ENCODE assay signal across 7 mouse cellular contexts in the genomic region with DNA sequence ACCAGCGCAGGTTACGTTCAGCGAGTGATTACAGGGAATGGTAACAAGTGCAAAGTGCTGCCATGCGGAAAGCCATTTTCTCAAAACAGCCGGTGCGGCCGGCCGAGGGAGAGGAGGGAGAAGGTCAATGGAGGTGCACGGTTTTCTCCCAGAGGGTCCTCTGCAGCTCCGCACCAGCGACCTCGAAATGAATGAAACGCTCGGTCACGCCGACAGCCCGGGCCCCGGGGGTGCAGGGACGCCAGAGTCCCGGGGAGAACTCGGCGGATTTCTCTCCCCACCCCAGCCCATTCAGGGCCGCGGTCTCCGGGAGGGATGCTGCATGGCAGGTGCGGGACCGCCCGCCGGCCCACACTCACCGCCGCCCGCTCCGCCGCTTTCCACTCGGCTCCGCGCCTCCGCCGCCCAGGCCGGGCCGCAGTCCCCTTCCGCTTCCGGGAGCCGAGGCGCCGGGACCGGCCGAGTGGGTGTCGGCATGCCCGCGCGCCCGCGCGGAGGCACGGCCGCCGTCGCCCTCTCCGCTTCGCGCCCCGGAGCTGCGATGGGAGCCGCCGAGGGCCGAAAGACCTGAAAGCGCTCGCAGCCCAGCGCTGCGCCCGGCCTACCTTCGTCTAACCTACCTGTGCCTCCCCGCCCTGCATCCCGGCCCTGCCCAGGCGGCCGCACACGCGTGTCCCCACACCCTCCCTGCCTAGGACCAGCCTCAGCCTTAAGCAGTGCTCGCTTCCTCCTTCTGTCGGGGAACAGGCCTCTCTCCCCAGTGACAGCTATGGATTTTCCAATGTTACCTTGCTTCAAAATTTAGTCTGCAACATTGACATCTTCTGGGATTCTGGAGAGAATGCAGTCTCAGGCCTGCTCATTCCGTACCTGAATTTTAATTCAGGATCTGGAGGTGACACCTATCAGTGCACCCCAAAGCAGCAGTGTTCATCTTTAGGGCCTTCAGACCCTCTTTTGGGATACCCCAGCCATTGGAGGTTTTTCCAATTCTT. TPM values are rescaled to one million over a fixed set of nuclear protein-coding genes. Genes with fewer than 3 reads are reported as not detected.
DNase-seq lines count a peak whose midpoint lies in the region; ATAC-seq and TF ChIP-seq lines count a peak whose summit lies in the region.

A gene (minus strand): TSS at position 828 of the 995 bp plus-strand sequence.

- H3K27ac ChIP-seq in embryonic facial prominence, embryonic 10.5 days (replicated peaks) = peak within 1 kb of the TSS; percentile 89
- H3K27ac ChIP-seq in heart, adult 2 months = peak within 1 kb of the TSS; percentile 64
- H3K27ac ChIP-seq in limb, embryonic 14.5 days (replicated peaks; ENCODE audit: low read depth, low read length) = peak within 1 kb of the TSS; percentile 83
- peak within 1 kb of the TSS; percentile 95 for H3K27ac ChIP-seq in midbrain, embryonic 16.5 days (ENCODE audit: low read length)
- peak within 1 kb of the TSS; percentile 66; the same call in 1 of the 2 replicates for H3K27ac ChIP-seq in spleen, adult 2 months (ENCODE audit: insufficient read depth, low read length)

- no peak for TF ChIP-seq EP300 in heart, adult 2 months (IDR thresholded peaks at IDR 0.05; ENCODE audit: insufficient read depth, low read depth, low read length)

- under 1% methylated on average over 82 of the region's 82 CpGs for WGBS in embryonic facial prominence, embryonic 10.5 days
- 1% methylated on average over 82 of the region's 82 CpGs for whole genome bisulfite sequencing in heart, adult 2 months
- WGBS in limb, embryonic 14.5 days = 1% methylated on average over 43 of the region's 82 CpGs
- under 1% methylated on average over 80 of the region's 82 CpGs for WGBS in midbrain, embryonic 16.5 days
- 2% methylated on average over 82 of the region's 82 CpGs for WGBS in spleen, adult 2 months

- peak within 1 kb of the TSS; percentile 78 for H3K4me2 ChIP-seq in limb, embryonic 14.5 days (replicated peaks; ENCODE audit: low read depth, low read length, severe bottlenecking)
- H3K4me2 ChIP-seq in midbrain, embryonic 16.5 days (ENCODE audit: low read length) = peak within 1 kb of the TSS; percentile 82

- no peak for TF ChIP-seq POLR2A in heart, adult 2 months (IDR thresholded peaks at IDR 0.05; ENCODE audit: insufficient read depth, low read depth, low read length)
- TF ChIP-seq POLR2A in limb, embryonic 14.5 days (IDR thresholded peaks at IDR 0.05; ENCODE audit: borderline replicate concordance, extremely low read depth, insufficient read depth, insufficient read length) = no peak
- TF ChIP-seq POLR2A in spleen, adult 2 months (IDR thresholded peaks at IDR 0.05; ENCODE audit: low read depth, low read length) = peak; percentile 5; the same call in 1 of the 2 replicates

- H3K79me2 ChIP-seq in heart, adult 2 months (replicated peaks; ENCODE audit: control insufficient read depth, insufficient read depth, low read length) = no peaks in the 10 kb centered on the region

- peak within 1 kb of the TSS; percentile 90 for H3K9ac ChIP-seq in heart, adult 2 months (ENCODE audit: low read depth, low read length)
- H3K9ac ChIP-seq in limb, embryonic 14.5 days (ENCODE audit: low read depth, low read length, severe bottlenecking) = peak within 1 kb of the TSS; percentile 90
- H3K9ac ChIP-seq in midbrain, embryonic 16.5 days (ENCODE audit: low read depth, low read length) = peak within 1 kb of the TSS; percentile 98

- no peaks in the 10 kb centered on the region for H3K9me3 ChIP-seq in embryonic facial prominence, embryonic 10.5 days
- no peaks in the 10 kb centered on the region for H3K9me3 ChIP-seq in limb, embryonic 14.5 days (ENCODE audit: control insufficient read depth, low read length)
- no peaks in the 10 kb centered on the region for H3K9me3 ChIP-seq in midbrain, embryonic 16.5 days (replicated peaks; ENCODE audit: control insufficient read depth, low read length, poor library complexity, severe bottlenecking)

- peak; percentile 89 for DNase-seq in adrenal gland, postnatal 10 days
- DNase-seq in embryonic facial prominence, embryonic 10.5 days (ENCODE audit: low spot score) = peak; percentile 80
- peak; percentile 88 to 89 for DNase-seq in heart, adult 2 months
- peak; percentile 76 to 80 for DNase-seq in kidney, adult 8-10 months
- DNase-seq in limb, embryonic 14.5 days (ENCODE audit: low spot score) = peak; percentile 54
- peak; percentile 32 to 72 for DNase-seq in spleen, adult 2 months (ENCODE audit: low read depth in 1 of 2, low spot score in 2 of 2)

- H3K4me1 ChIP-seq in embryonic facial prominence, embryonic 10.5 days = peaks cover 10% of the 10 kb centered on the region
- no peaks in the 10 kb centered on the region for H3K4me1 ChIP-seq in heart, adult 2 months (ENCODE audit: control insufficient read depth, insufficient read depth, low read length)
- peaks cover 10% of the 10 kb centered on the region for H3K4me1 ChIP-seq in limb, embryonic 14.5 days (ENCODE audit: control insufficient read depth, insufficient read depth, low read length)
- peaks cover 15% of the 10 kb centered on the region for H3K4me1 ChIP-seq in midbrain, embryonic 16.5 days (ENCODE audit: control insufficient read depth, insufficient read depth, low read length)
- H3K4me1 ChIP-seq in spleen, adult 2 months (ENCODE audit: control insufficient read depth, insufficient read depth, insufficient read length) = no peaks in the 10 kb centered on the region; the same call in none of the 2 replicates

- peak; percentile 86 for ATAC-seq in limb, embryonic 14.5 days (ENCODE audit: low FRiP score, low read depth)
- ATAC-seq in midbrain, embryonic 16.5 days = peak; percentile 93

- H3K4me3 ChIP-seq in embryonic facial prominence, embryonic 10.5 days = peak within 1 kb of the TSS; percentile 75
- H3K4me3 ChIP-seq in heart, adult 2 months = peak within 1 kb of the TSS; percentile 75
- H3K4me3 ChIP-seq in limb, embryonic 14.5 days (replicated peaks; ENCODE audit: low read length) = peak within 1 kb of the TSS; percentile 84
- peak within 1 kb of the TSS; percentile 80 for H3K4me3 ChIP-seq in midbrain, embryonic 16.5 days (ENCODE audit: low read depth, low read length)
- peak within 1 kb of the TSS; percentile 80 for H3K4me3 ChIP-seq in spleen, adult 2 months (ENCODE audit: extremely low read depth, insufficient read depth, insufficient read length)

- intact Hi-C loops in heart, adult 2 months (cut with DNase I) = loop anchor here (5.0 to 10.0 kb wide), 2 partner anchors 73 to 1945 kb away; a partner anchor contains a TSS

- no peak for TF ChIP-seq CTCF in heart, adult 2 months (IDR thresholded peaks at IDR 0.05)
- TF ChIP-seq CTCF in spleen, adult 2 months (IDR thresholded peaks at IDR 0.05; ENCODE audit: extremely low read depth, insufficient read depth, insufficient read length, insufficient replicate concordance) = no peak

- H3K27me3 ChIP-seq in embryonic facial prominence, embryonic 10.5 days (replicated peaks; ENCODE audit: low read depth, poor library complexity, severe bottlenecking) = no peaks in the 10 kb centered on the region
- no peaks in the 10 kb centered on the region for H3K27me3 ChIP-seq in heart, adult 2 months (ENCODE audit: control insufficient read depth, insufficient read depth, low read length)
- H3K27me3 ChIP-seq in limb, embryonic 14.5 days (ENCODE audit: control insufficient read depth, insufficient read depth, low read length) = no peaks in the 10 kb centered on the region
- H3K27me3 ChIP-seq in midbrain, embryonic 16.5 days (ENCODE audit: control insufficient read depth, insufficient read depth, low read depth, low read length) = no peaks in the 10 kb centered on the region
- 0 out of 2 replicates have a peak, but pooled peaks cover 2% of the 10 kb centered on the region for H3K27me3 ChIP-seq in spleen, adult 2 months (ENCODE audit: control insufficient read depth, insufficient read depth, low read length)

- no peaks in the 10 kb centered on the region for H3K36me3 ChIP-seq in embryonic facial prominence, embryonic 10.5 days (replicated peaks)
- H3K36me3 ChIP-seq in heart, adult 2 months (ENCODE audit: control insufficient read depth, insufficient read depth, low read length) = no peaks in the 10 kb centered on the region
- no peaks in the 10 kb centered on the region for H3K36me3 ChIP-seq in limb, embryonic 14.5 days (ENCODE audit: control insufficient read depth, insufficient read depth, low read length)
- no peaks in the 10 kb centered on the region for H3K36me3 ChIP-seq in midbrain, embryonic 16.5 days (ENCODE audit: control insufficient read depth, insufficient read depth, low read length)
- no peaks in the 10 kb centered on the region for H3K36me3 ChIP-seq in spleen, adult 2 months (ENCODE audit: control insufficient read depth, insufficient read depth, low read length)

RNA-seq across cellular contexts. Expression of the gene that starts here (rescaled TPM):
- total RNA-seq in adrenal gland, postnatal 10 days (2021) = 10 to 100 TPM; 17.8 to 19.5 TPM
- polyA plus RNA-seq in embryonic facial prominence, embryonic 10.5 days (2016; fragmentation: Nextera tagmentation; extraction: Ambion mirVana) = 13.5 and 14.0 TPM in 2 replicates
- 1 to 10 TPM; 8.5 to 9.3 TPM for total RNA-seq in heart, adult 2 months (2021)
- 2.7 and 6.4 TPM in 2 replicates for polyA plus RNA-seq in heart, adult 2 months (2012; rRNA removed)
- polyA plus RNA-seq in limb, embryonic 14.5 days (2012; rRNA removed) = 11.1 and 11.2 TPM in 2 replicates
- 12.5 and 15.7 TPM in 2 replicates for polyA plus RNA-seq in limb, embryonic 14.5 days (2014; fragmentation: Nextera tagmentation; extraction: Ambion mirVana)
- polyA plus RNA-seq in midbrain, embryonic 16.5 days (2015; fragmentation: Nextera tagmentation; extraction: Ambion mirVana) = 19.2 and 21.6 TPM in 2 replicates
- polyA plus RNA-seq in spleen, adult 2 months (2012; rRNA removed) = 2.4 and 2.5 TPM in 2 replicates

Comparison
In these comparisons a context has a peak if more than half of its experiments do, and no peak if none do; other contexts are left out.
1. Peak in every context shown above with its lines: DNase-seq, ATAC-seq, H3K4me3 ChIP-seq and H3K27ac ChIP-seq.